Mouse (Mus musculus) ES-Bruce4 (cell line): ENCODE results near the gene Ranbp10. TPM values are rescaled to one million over a fixed set of nuclear protein-coding genes. Genes with fewer than 3 reads are reported as not detected.

Experiments
- H3K27ac ChIP-seq: 2 replicates; pipeline ENCODE4 v1.5.1; 2012; ENCODE audit warnings: low read length, inconsistent platforms; ENCODE audit not compliant: insufficient read depth
- H3K27me3 ChIP-seq: 2 replicates; pipeline ENCODE4 v1.6.1; 2012; ENCODE audit warnings: mild to moderate bottlenecking, low read length, inconsistent platforms; ENCODE audit not compliant: control insufficient read depth, poor library complexity, insufficient read depth, severe bottlenecking
- H3K36me3 ChIP-seq: 2 replicates; pipeline ENCODE4 v1.6.1; 2012; ENCODE audit warnings: inconsistent platforms, mild to moderate bottlenecking, low read length, moderate library complexity; ENCODE audit not compliant: control insufficient read depth, poor library complexity, insufficient read depth, severe bottlenecking
- H3K4me1 ChIP-seq: one replicate; pipeline ENCODE4 v1.8.1; 2011; ENCODE audit warnings: low read length; ENCODE audit not compliant: control insufficient read depth, insufficient read depth
- H3K4me3 ChIP-seq: 2 replicates; pipeline ENCODE4 v1.5.1; 2011; ENCODE audit warnings: low read depth, mild to moderate bottlenecking, low read length
- H3K9ac ChIP-seq: 2 replicates; pipeline ENCODE4 v1.6.1; 2012; ENCODE audit warnings: low read depth, mild to moderate bottlenecking, inconsistent platforms; ENCODE audit not compliant: poor library complexity, severe bottlenecking
- H3K9me3 ChIP-seq: replicated peaks from 2 replicates; pipeline ENCODE4 v1.6.1; 2012; ENCODE audit warnings: mild to moderate bottlenecking, low read length, inconsistent platforms; ENCODE audit not compliant: control insufficient read depth, poor library complexity, insufficient read depth, severe bottlenecking
- CTCF ChIP-seq: IDR thresholded peaks from one replicate; pipeline ENCODE4 v1.8.1; 2011; ENCODE audit warnings: low read depth, low read length
- EP300 ChIP-seq: IDR thresholded peaks from 2 replicates; pipeline ENCODE4 v1.6.1; 2011; ENCODE audit warnings: low read depth, low read length; ENCODE audit not compliant: insufficient read depth
- POLR2A ChIP-seq: IDR thresholded peaks from one replicate; pipeline ENCODE4 v1.8.1; 2011; ENCODE audit warnings: low read length; ENCODE audit not compliant: insufficient read depth
- polyA plus RNA-seq: library from polyadenylated mRNA; stranded (reverse); fragments of >200 nt; gene quantifications from 2 replicates; pipeline ENCODE4 v1.2.4, GENCODE M21; 2011; ENCODE audit warnings: low read depth; ENCODE audit not compliant: missing spikeins, insufficient read depth, insufficient read length

The Ranbp10 gene
- polyA plus RNA-seq, 1 experiment = 18.5 TPM

DNA sequence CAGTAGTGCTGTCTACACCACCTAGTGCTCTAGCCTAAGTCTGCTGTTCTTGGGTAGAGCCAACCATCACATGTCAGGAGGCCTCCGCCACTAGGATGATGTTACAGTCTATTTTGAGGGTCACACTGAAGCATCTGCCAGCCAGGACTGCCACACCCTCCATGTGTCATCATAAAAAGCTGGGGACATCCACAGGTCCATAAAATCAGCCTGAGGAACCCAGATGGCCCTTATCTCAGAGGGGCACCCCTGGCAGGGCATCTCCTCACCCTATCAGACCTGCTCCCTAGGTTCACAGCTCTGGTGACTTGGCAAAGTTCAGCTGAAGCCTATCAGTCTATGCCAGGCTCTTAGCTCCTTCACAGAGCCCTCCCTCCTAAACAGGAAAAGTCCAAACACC lies 6.2 kb downstream of the Ranbp10 start:
- TF ChIP-seq POLR2A = no peak
- Histone ChIP-seq H3K36me3 (peaks cover 9% of the 10 kb centered on the region; the same call in 1 of the 2 replicates), H3K27me3 (no peaks in the 10 kb centered on the region)

DNA sequence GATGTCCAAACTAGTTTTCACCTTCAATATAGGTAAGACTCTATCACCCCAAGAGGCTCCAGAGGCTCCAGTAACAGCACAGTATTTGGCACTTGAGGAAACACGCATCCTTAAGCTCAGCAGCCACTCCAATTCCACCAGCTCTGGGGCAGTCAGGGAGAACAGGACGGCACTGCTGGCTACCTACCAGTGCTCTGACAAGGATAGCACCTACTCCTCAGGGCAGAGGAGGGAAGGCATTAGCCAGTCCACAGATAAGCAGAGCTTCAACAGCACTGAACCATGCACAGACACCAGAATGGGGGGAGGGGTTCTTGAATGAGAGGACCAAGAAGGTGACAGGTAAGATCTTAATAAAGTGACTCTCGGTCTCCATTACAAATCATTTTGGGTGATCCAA lies 7.5 kb downstream of the Ranbp10 start:
- Histone ChIP-seq H3K9ac (no peak overlapping the region), H3K27me3 (no peaks in the 10 kb centered on the region), H3K4me1 (no peaks in the 10 kb centered on the region), H3K4me3 (no peak overlapping the region), H3K27ac (no peak overlapping the region), H3K36me3 (peaks cover 9% of the 10 kb centered on the region; the same call in 1 of the 2 replicates), H3K9me3 (no peaks in the 10 kb centered on the region)
- TF ChIP-seq POLR2A (no peak), CTCF (no peak), EP300 (no peak)

More for the DNA sequence above, 6.2 kb downstream of the Ranbp10 start:
- no peaks in the 10 kb centered on the region for H3K4me1 ChIP-seq
- no peaks in the 10 kb centered on the region for H3K9me3 ChIP-seq
- H3K4me3 ChIP-seq = no peak overlapping the region
- no peak overlapping the region for H3K9ac ChIP-seq
- no peak overlapping the region for H3K27ac ChIP-seq

DNA sequence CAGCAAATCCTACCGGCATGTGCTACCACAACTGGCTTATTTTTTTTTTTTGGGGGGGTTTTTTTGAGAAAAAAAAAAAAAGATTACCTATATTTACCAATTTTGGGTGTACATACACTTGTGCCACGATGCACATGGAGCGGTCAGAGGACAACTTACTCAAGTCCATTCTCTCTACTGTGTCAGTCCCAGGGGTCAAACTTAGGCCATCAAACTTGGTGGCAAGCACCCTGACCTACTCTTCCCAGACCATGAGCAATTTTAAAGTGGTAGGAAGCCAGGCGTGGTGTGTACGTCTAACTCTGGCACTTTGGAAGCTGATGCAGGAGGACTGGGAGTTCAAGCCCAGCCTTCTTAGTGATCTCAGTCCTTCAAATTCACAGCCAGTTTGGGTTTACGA lies 13.9 kb downstream of the Ranbp10 start:
- no peaks in the 10 kb centered on the region for H3K36me3 ChIP-seq
- no peak overlapping the region for H3K9ac ChIP-seq
- TF ChIP-seq CTCF (no peak), EP300 (no peak), POLR2A (no peak)

DNA sequence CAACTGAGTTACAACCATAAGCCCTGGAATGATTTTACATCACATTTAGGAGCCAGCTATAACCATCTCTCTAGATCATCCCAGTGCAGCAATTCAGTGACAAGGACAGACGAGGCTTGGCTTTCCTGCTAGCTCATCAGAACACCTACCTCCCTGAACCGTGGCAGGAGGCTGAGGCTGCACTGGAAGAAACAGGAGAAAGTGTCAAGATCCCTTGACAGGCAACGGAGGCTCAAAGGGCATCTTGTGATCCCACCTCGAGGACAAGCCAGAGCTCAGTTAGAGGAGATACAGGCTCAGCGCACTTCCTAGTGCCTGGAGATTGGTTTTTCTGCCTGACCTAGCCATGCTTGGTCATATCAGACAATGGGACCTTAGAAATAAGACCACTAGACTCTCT lies 14.6 kb downstream of the Ranbp10 start:
- Histone ChIP-seq H3K27ac (no peak overlapping the region), H3K4me3 (no peak overlapping the region), H3K4me1 (no peaks in the 10 kb centered on the region), H3K9ac (no peak overlapping the region), H3K9me3 (no peaks in the 10 kb centered on the region), H3K27me3 (no peaks in the 10 kb centered on the region), H3K36me3 (no peaks in the 10 kb centered on the region)
- TF ChIP-seq EP300 = no peak
- TF ChIP-seq CTCF = no peak
- TF ChIP-seq POLR2A = no peak

More for the DNA sequence above, 13.9 kb downstream of the Ranbp10 start:
- no peak overlapping the region for H3K27ac ChIP-seq
- H3K9me3 ChIP-seq = no peaks in the 10 kb centered on the region
- no peaks in the 10 kb centered on the region for H3K27me3 ChIP-seq
- no peak overlapping the region for H3K4me3 ChIP-seq
- H3K4me1 ChIP-seq = no peaks in the 10 kb centered on the region

DNA sequence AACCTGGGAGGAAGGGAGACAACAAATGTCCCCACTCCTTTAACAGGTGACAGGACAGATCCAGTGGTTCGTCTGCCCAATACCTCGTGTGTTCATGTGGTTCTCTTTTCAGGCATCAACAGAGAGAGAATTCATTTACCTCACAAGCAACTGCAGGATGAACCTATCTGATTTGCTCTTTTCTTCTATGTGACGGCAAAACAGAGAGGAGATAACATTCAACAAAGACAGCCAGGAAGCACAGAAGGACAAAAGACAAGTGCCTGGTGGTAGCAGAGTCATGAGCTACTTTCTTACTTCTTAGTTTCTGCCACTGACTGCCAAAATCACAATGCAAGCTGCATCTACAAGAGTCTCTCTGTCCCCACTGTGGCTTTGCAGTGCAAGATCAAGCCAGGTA lies 15.6 kb downstream of the Ranbp10 start:
- Histone ChIP-seq H3K27ac (no peak overlapping the region), H3K4me1 (no peaks in the 10 kb centered on the region), H3K36me3 (no peaks in the 10 kb centered on the region), H3K27me3 (no peaks in the 10 kb centered on the region), H3K9ac (no peak overlapping the region), H3K4me3 (no peak overlapping the region), H3K9me3 (no peaks in the 10 kb centered on the region)
- TF ChIP-seq POLR2A (no peak), EP300 (no peak), CTCF (no peak)

DNA sequence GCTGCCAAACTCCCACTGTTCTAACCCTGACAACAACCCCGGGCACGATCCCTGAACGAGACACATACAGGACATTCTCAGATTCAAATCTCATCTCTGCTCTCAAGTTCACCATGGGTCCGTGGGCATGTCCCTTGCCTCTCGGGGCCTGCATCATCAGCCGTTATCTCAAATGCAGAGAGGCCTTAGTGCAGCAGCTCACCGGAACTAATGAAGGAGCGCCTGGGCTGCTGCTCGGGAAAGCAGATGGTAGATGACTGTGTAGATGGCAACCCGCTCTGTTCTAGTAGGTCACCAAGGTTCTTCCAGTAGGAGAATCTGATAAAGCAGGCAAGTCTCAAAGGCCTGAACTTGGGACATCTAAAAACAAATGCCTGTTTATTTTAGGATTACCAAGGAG lies 16.1 kb downstream of the Ranbp10 start:
- TF ChIP-seq CTCF (no peak), POLR2A (no peak), EP300 (no peak)
- no peaks in the 10 kb centered on the region for H3K9me3 ChIP-seq
- H3K27ac ChIP-seq = no peak overlapping the region
- no peaks in the 10 kb centered on the region for H3K27me3 ChIP-seq
- no peak overlapping the region for H3K4me3 ChIP-seq
- H3K9ac ChIP-seq = no peak overlapping the region
- H3K4me1 ChIP-seq = no peaks in the 10 kb centered on the region
- H3K36me3 ChIP-seq = no peaks in the 10 kb centered on the region
